Mouse (Mus musculus): ENCODE data around the gene Gxylt2.

DNA sequence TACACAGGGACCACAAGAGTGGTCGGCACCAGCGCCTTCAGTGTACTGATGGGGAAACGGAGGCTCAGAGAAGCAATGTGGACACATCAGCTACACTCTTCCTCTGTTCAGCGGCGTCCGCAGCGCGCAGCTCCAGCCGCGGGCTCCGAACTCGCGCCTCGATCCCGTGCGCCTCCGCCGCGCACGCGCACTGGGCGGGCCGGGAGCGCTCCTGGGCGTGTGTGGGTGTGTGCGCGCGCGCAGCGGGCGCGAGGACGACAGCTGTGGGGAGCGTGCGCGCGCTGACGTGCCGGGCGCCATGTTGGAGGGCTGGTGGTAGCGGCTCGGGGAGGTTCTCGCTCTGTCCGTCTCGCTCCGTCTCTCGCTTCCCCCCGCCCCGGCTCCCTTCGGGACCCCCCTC is 128.8 kb downstream of the Gxylt2 start, which contains the start of gene Ppp4r2:
- TF ChIP-seq CTCF (IDR thresholded peaks at IDR 0.05; ENCODE audit: control insufficient read depth, insufficient read depth, low read length) (no peak), POLR2A (IDR thresholded peaks at IDR 0.05; ENCODE audit: borderline replicate concordance, control insufficient read depth, low read depth, low read length) (peak; percentile 60; the same call in 1 of the 2 replicates)
